Mouse (Mus musculus) limb, embryonic 12.5 days (tissue): ENCODE data around the gene Gapdh. TPM values are rescaled to one million over a fixed set of nuclear protein-coding genes. Genes with fewer than 3 reads are reported as not detected.

Source experiments
- ATAC-seq: fragments of 200-750 bp; cut with Nextera tagmentation; 2 replicates; pipeline ENCODE4 v1.8.0; 2017; ENCODE audit warnings: low read depth, moderate TSS enrichment; ENCODE audit not compliant: insufficient number of reproducible peaks, insufficient read depth, low FRiP score, low TSS enrichment
- H3K27ac ChIP-seq: fragments of 300-500 bp; sonication (generic); 2 replicates; pipeline ENCODE4 v1.5.1; 2016; ENCODE audit warnings: mild to moderate bottlenecking, moderate library complexity
- H3K27me3 ChIP-seq: fragments of 300-500 bp; sonication (generic); 2 replicates; pipeline ENCODE4 v1.6.1; 2016; ENCODE audit warnings: mild to moderate bottlenecking, moderate library complexity
- H3K36me3 ChIP-seq: fragments of 300-500 bp; sonication (generic); 2 replicates; pipeline ENCODE4 v1.6.1; 2016; ENCODE audit warnings: mild to moderate bottlenecking, moderate library complexity
- H3K4me1 ChIP-seq: fragments of 300-500 bp; sonication (generic); replicated peaks from 2 replicates; pipeline ENCODE4 v1.6.1; 2016
- H3K4me2 ChIP-seq: fragments of 300-500 bp; sonication (generic); 2 replicates; pipeline ENCODE4 v1.6.1; 2016; ENCODE audit warnings: mild to moderate bottlenecking, moderate library complexity
- H3K4me3 ChIP-seq: fragments of 300-500 bp; sonication (generic); replicated peaks from 2 replicates; pipeline ENCODE4 v1.5.1; 2016; ENCODE audit warnings: mild to moderate bottlenecking
- H3K9ac ChIP-seq: fragments of 300-500 bp; sonication (generic); replicated peaks from 2 replicates; pipeline ENCODE4 v1.6.1; 2016; ENCODE audit warnings: mild to moderate bottlenecking, moderate library complexity
- H3K9me3 ChIP-seq: fragments of 300-500 bp; sonication (generic); 2 replicates; pipeline ENCODE4 v1.6.1; 2016; ENCODE audit warnings: mild to moderate bottlenecking, moderate library complexity
- WGBS: fragments of 180-500 bp; shearing (Covaris S2); methylation state at CpG from one replicate; pipeline ENCODE4 v1.1.7; 2016; 5-methylcytosine and 5-hydroxymethylcytosine counted together
- polyA plus RNA-seq: library from polyadenylated mRNA; unstranded; fragments of >200 nt; fragmentation: Nextera tagmentation; extraction: Ambion mirVana; gene quantifications from 2 replicates; pipeline ENCODE4 v1.2.1, GENCODE M21; 2016

The Gapdh gene
- polyA plus RNA-seq, 1 experiment from 2014 or later = 2,264 TPM

GRCm38 (mm10) chr6:125192016-125192714 lies 25.9 kb upstream of the Gapdh start:
- ATAC-seq = peak; percentile 94
- Histone ChIP-seq H3K4me1 (peaks cover 5% of the 10 kb centered on the region), H3K27ac (peak overlapping the region; percentile 99), H3K4me2 (peak overlapping the region; percentile 79), H3K36me3 (peaks cover 51% of the 10 kb centered on the region), H3K27me3 (no peaks in the 10 kb centered on the region), H3K9me3 (no peaks in the 10 kb centered on the region), H3K9ac (peak overlapping the region; percentile 79), H3K4me3 (peak overlapping the region; percentile 70)
- under 1% methylated on average over 34 of the region's 34 CpGs for WGBS

GRCm38 (mm10) chr6:125191332-125192015 lies 25.2 kb upstream of the Gapdh start, which contains the start of the genes Ncapd2 and Mrpl51:
Gene Ncapd2 (minus strand): TSS chr6:125191701.
Gene Mrpl51 (plus strand): TSS chr6:125191801.
- Histone ChIP-seq H3K27ac (peak within 1 kb of the TSS; percentile 99), H3K4me1 (peaks cover 5% of the 10 kb centered on the region), H3K9ac (peak within 1 kb of the TSS; percentile 79), H3K4me3 (peak within 1 kb of the TSS; percentile 70), H3K36me3 (peaks cover 58% of the 10 kb centered on the region), H3K27me3 (no peaks in the 10 kb centered on the region), H3K4me2 (peak within 1 kb of the TSS; percentile 79), H3K9me3 (no peaks in the 10 kb centered on the region)
- WGBS = under 1% methylated on average over 54 of the region's 54 CpGs
- ATAC-seq = peak; percentile 96

- peaks cover 5% of the 10 kb centered on the region for H3K4me1 ChIP-seq
- H3K27ac ChIP-seq = peak overlapping the region; percentile 99; the same call in 1 of the 2 replicates
- peak overlapping the region; percentile 79 for H3K4me2 ChIP-seq
- peak overlapping the region; percentile 72 for H3K9ac ChIP-seq
- ATAC-seq = no peak
- H3K9me3 ChIP-seq = no peaks in the 10 kb centered on the region
- no peaks in the 10 kb centered on the region for H3K27me3 ChIP-seq
- peak overlapping the region; percentile 70 for H3K4me3 ChIP-seq
- H3K36me3 ChIP-seq = peaks cover 63% of the 10 kb centered on the region
Measured at GRCm38 (mm10) chr6:125190816-125191215, 24.5 kb upstream of the Gapdh start.

GRCm38 (mm10) chr6:125186203-125186602 lies 19.9 kb upstream of the Gapdh start:
- peaks cover 84% of the 10 kb centered on the region for H3K36me3 ChIP-seq
- ATAC-seq = no peak
- WGBS = 94% methylated on average over 10 of the region's 10 CpGs

DNA sequence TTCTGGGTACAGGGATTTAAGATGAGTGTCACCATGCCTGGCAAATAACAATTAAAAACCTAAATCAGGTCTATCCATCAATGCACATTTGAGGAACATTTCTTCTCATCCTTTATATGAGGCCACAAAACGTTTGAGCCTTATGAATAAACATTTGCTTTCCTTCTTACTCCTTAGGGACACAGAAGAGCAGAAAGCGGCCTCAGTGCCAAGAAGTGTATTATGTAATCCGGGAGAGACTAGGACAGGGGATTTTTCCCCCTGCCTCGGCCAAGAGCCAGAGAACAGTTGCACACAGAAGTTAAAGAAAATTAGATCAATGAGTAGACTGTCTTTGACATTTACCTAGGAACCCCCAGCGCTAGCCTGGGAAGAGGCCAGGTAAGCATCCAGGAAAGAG lies 15.9 kb upstream of the Gapdh start:
- ATAC-seq = no peak
- H3K9ac ChIP-seq = no peak overlapping the region
- H3K36me3 ChIP-seq = peaks cover 99% of the 10 kb centered on the region
- H3K27ac ChIP-seq = no peak overlapping the region
- WGBS = 93% methylated on average over 5 of the region's 5 CpGs
- H3K4me2 ChIP-seq = no peak overlapping the region
- H3K4me1 ChIP-seq = no peaks in the 10 kb centered on the region
- H3K9me3 ChIP-seq = no peaks in the 10 kb centered on the region
- H3K27me3 ChIP-seq = no peaks in the 10 kb centered on the region
- H3K4me3 ChIP-seq = no peak overlapping the region

More at GRCm38 (mm10) chr6:125186203-125186602, 19.9 kb upstream of the Gapdh start:
- Histone ChIP-seq H3K27ac (no peak overlapping the region), H3K9ac (no peak overlapping the region), H3K4me3 (no peak overlapping the region), H3K9me3 (no peaks in the 10 kb centered on the region), H3K4me2 (no peak overlapping the region), H3K27me3 (no peaks in the 10 kb centered on the region), H3K4me1 (no peaks in the 10 kb centered on the region)

DNA sequence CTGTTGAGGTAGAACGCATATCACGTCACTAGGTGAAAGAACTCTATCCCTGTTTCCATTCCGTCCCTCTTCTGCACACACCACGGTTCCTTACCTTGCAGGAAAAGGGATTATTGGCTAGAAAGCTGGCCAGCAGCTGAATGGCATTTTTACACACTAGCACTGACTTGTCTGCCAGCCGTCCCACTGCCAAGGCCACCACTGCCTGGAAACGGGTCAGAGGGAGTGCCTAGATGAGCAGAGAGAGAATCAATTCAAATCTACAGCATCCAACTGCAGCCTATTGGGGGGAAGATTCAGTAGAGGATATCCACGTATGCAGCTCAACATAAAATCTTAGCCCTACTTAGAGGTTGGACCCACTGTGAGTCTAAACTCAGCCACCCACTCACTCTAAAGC lies 13.3 kb upstream of the Gapdh start:
- Histone ChIP-seq H3K4me2 (no peak overlapping the region), H3K27me3 (no peaks in the 10 kb centered on the region), H3K27ac (no peak overlapping the region), H3K9ac (no peak overlapping the region), H3K4me3 (no peak overlapping the region), H3K36me3 (peaks cover 99% of the 10 kb centered on the region), H3K4me1 (no peaks in the 10 kb centered on the region), H3K9me3 (no peaks in the 10 kb centered on the region)
- 89% methylated on average over 7 of the region's 7 CpGs for WGBS
- no peak for ATAC-seq

DNA sequence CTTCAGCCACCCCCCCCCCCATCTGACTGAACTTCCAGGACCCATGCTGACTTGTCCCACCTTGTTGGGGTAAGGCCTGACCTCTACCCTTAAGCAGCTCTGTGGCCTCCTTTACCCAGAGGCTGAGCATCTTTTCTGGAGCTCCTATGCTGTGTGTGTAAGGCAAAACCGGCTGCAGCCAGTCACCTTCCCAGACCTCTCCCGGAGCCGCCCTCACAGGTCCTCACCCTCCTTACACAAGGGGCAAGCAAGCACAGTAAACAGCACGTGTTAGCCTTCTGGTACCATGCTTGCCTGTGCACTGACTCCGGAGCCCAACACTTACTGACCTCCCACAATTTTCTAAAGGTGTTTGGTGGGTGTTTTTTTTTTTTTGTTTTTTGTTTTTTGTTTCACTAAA lies 9.2 kb upstream of the Gapdh start:
- Histone ChIP-seq H3K27ac (no peak overlapping the region), H3K4me3 (no peak overlapping the region), H3K9me3 (no peaks in the 10 kb centered on the region), H3K4me1 (no peaks in the 10 kb centered on the region), H3K36me3 (peaks cover 100% of the 10 kb centered on the region), H3K9ac (no peak overlapping the region), H3K4me2 (no peak overlapping the region), H3K27me3 (no peaks in the 10 kb centered on the region)
- WGBS = 92% methylated on average over 5 of the region's 5 CpGs
- ATAC-seq = no peak

DNA sequence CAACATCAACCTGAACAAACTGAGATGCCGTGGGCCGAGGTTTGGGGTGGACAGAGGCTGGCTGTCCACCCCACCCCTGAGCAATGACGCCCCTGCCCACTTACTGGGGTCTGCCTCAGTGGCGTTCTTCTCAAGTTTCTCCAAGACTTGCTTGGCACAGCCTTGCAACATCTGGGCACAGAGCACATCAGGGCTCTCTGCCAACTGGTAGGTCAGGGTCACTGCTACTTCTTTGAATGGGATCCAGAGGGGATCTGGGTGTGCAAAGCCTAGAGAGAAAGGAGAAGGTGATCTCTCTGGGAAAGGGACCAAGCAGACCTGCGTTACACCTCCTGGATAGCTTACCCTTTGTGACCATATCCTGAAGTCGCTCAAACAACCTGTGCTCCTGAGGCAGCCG lies 7.0 kb upstream of the Gapdh start:
- no peaks in the 10 kb centered on the region for H3K4me1 ChIP-seq
- WGBS = 88% methylated on average over 7 of the region's 7 CpGs
- H3K4me2 ChIP-seq = no peak overlapping the region
- H3K27ac ChIP-seq = no peak overlapping the region
- H3K9me3 ChIP-seq = no peaks in the 10 kb centered on the region
- no peak overlapping the region for H3K4me3 ChIP-seq
- no peak for ATAC-seq
- H3K27me3 ChIP-seq = no peaks in the 10 kb centered on the region
- no peak overlapping the region for H3K9ac ChIP-seq
- peaks cover 100% of the 10 kb centered on the region for H3K36me3 ChIP-seq

- no peak overlapping the region for H3K4me2 ChIP-seq
- no peaks in the 10 kb centered on the region for H3K27me3 ChIP-seq
- peaks cover 3% of the 10 kb centered on the region for H3K4me1 ChIP-seq
- no peak overlapping the region for H3K9ac ChIP-seq
- H3K36me3 ChIP-seq = peaks cover 100% of the 10 kb centered on the region
- H3K4me3 ChIP-seq = no peak overlapping the region
- WGBS = 94% methylated on average over 2 of the region's 2 CpGs
- H3K27ac ChIP-seq = no peak overlapping the region
- no peaks in the 10 kb centered on the region for H3K9me3 ChIP-seq
- ATAC-seq = no peak
Measured at GRCm38 (mm10) chr6:125172474-125172873, 6.2 kb upstream of the Gapdh start.

DNA sequence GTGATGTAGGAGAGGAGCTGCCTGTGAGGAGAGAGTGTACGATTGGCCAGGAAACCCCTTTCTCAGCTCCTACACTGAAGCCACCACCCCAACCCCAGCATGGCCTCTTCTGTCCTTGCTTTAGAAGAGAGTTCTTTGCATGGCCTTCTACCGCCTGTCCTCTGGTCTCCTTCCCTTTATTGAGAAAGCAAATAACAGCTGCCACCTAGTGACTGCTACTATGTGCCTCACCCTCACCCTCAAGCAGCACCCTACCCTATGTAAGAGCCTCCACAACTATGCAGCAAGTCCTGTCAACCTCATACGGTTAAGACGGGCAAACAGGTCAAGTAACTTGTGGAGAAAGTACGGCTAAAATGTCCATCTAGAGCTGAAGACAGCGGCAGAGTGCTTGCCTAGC lies 3.9 kb upstream of the Gapdh start:
- Histone ChIP-seq H3K27ac (no peak overlapping the region), H3K9ac (no peak overlapping the region), H3K27me3 (no peaks in the 10 kb centered on the region), H3K4me1 (peaks cover 19% of the 10 kb centered on the region), H3K4me3 (no peak overlapping the region), H3K36me3 (peaks cover 83% of the 10 kb centered on the region), H3K4me2 (no peak overlapping the region), H3K9me3 (no peaks in the 10 kb centered on the region)
- WGBS = 88% methylated on average over 6 of the region's 6 CpGs
- ATAC-seq = no peak

- no peak for ATAC-seq
- H3K36me3 ChIP-seq = peaks cover 78% of the 10 kb centered on the region
- no peak overlapping the region for H3K4me3 ChIP-seq
- no peak overlapping the region for H3K27ac ChIP-seq
- H3K4me1 ChIP-seq = peaks cover 29% of the 10 kb centered on the region
- H3K9ac ChIP-seq = no peak overlapping the region
- H3K4me2 ChIP-seq = no peak overlapping the region
- H3K27me3 ChIP-seq = no peaks in the 10 kb centered on the region
- 94% methylated on average over 14 of the region's 14 CpGs for WGBS
- no peaks in the 10 kb centered on the region for H3K9me3 ChIP-seq
Measured at GRCm38 (mm10) chr6:125168086-125168485, 1.8 kb upstream of the Gapdh start.
